Mouse (Mus musculus) neural tube, embryonic 11.5 days (tissue): Measurements from ENCODE around the gene Tbp. TPM values are rescaled to one million over a fixed set of nuclear protein-coding genes. Genes with fewer than 3 reads are reported as not detected.

Experiments
- ATAC-seq: fragments of 200-750 bp; cut with Nextera tagmentation; 2 replicates; pipeline ENCODE4 v1.8.0; 2017; ENCODE audit warnings: moderate number of reproducible peaks, mild to moderate bottlenecking, moderate TSS enrichment, moderate library complexity; ENCODE audit not compliant: insufficient read depth, low FRiP score, low TSS enrichment
- DNase-seq: peaks from one replicate; pipeline ENCODE4 v3.0.0-alpha.2; 2015; ENCODE audit warnings: low spot score
- H3K27ac ChIP-seq: fragments of 300-500 bp; sonication (generic); 2 replicates; pipeline ENCODE4 v1.5.1; 2014; ENCODE audit warnings: low read depth, mild to moderate bottlenecking, low read length
- H3K27me3 ChIP-seq: fragments of 300-500 bp; sonication (generic); 2 replicates; pipeline ENCODE4 v1.6.1; 2014; ENCODE audit warnings: mild to moderate bottlenecking, low read length, mixed read lengths; ENCODE audit not compliant: control insufficient read depth, insufficient read depth
- H3K36me3 ChIP-seq: fragments of 300-500 bp; sonication (generic); 2 replicates; pipeline ENCODE4 v1.6.1; 2014; ENCODE audit warnings: mild to moderate bottlenecking, low read length, moderate library complexity, mixed read lengths; ENCODE audit not compliant: control insufficient read depth, insufficient read depth
- H3K4me1 ChIP-seq: fragments of 300-500 bp; sonication (generic); 2 replicates; pipeline ENCODE4 v1.6.1; 2014; ENCODE audit warnings: low read length, mixed read lengths; ENCODE audit not compliant: control insufficient read depth, insufficient read depth
- H3K4me2 ChIP-seq: fragments of 300-500 bp; sonication (generic); 2 replicates; pipeline ENCODE4 v1.6.1; 2014; ENCODE audit warnings: low read depth, mild to moderate bottlenecking, moderate library complexity
- H3K4me3 ChIP-seq: fragments of 300-500 bp; sonication (generic); 2 replicates; pipeline ENCODE4 v1.5.1; 2014; ENCODE audit warnings: low read depth, low read length
- H3K9ac ChIP-seq: fragments of 300-500 bp; sonication (generic); 2 replicates; pipeline ENCODE4 v1.6.1; 2014; ENCODE audit warnings: mild to moderate bottlenecking, low read length
- H3K9me3 ChIP-seq: fragments of 300-500 bp; sonication (generic); 2 replicates; pipeline ENCODE4 v1.6.1; 2016; ENCODE audit warnings: low read length; ENCODE audit not compliant: control insufficient read depth
- WGBS: fragments of 180-500 bp; shearing (Covaris S2); extraction: QIAGEN DNeasy Blood & Tissue Kit; methylation state at CpG from one replicate; pipeline ENCODE4 v1.1.7; 2014; 5-methylcytosine and 5-hydroxymethylcytosine counted together
- polyA plus RNA-seq: library from polyadenylated mRNA; unstranded; fragments of >200 nt; fragmentation: Nextera tagmentation; extraction: Ambion mirVana; gene quantifications from 2 replicates; pipeline ENCODE4 v1.2.1, GENCODE M21; 2014

The Tbp gene
- polyA plus RNA-seq, 1 experiment from 2014 or later, result 84.7 TPM

DNA sequence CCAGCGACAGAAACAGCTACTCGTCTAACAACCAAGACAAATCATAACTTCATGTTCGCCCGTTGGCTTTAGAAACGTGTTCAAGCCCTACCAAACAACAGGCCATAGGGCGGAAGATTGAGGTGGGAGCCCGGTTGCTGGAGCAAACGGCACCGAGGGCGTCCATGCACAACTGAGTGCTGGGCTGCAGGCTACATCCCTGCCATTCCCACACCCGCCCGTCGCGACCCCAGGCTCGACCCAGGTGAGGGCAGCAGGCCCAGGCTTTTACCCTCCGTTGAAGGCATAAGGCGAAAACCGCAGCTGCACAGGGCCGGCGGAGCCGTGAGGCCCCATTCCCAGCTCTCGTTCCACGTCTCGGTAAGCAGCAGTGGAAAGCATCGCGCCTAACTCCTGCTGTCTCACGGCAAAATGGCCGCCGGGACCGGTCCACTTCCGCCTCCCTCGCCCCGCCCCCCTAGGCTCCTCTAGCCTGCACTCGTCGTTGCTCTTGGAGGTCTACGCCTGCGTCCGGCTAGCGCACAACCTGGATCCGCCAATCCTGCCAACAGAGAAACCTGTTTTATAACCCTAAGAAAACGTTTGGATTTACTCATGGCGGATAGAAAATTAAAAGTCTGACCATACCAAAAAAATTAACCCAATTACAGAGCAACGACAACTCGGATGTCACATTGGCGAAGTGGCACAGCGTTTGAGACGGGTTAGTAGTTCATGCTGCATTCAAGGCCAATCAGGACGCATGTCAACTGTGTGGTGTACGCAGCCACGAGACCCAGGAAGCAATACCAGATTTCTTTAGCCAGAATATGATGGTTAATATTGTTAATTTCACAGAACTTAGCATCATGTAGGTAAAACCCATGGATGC lies 1.6 kb upstream of the Tbp start:
- Histone ChIP-seq H3K9me3 (no peaks in the 10 kb centered on the region), H3K27me3 (no peaks in the 10 kb centered on the region), H3K4me1 (peaks cover 18% of the 10 kb centered on the region), H3K4me2 (peak overlapping the region; percentile 86), H3K36me3 (no peaks in the 10 kb centered on the region), H3K4me3 (peak overlapping the region; percentile 71), H3K9ac (peak overlapping the region; percentile 76), H3K27ac (peak overlapping the region; percentile 85)
- under 1% methylated on average over 49 of the region's 50 CpGs for WGBS
- ATAC-seq (peak; percentile 91), DNase-seq (peak; percentile 92)

DNA sequence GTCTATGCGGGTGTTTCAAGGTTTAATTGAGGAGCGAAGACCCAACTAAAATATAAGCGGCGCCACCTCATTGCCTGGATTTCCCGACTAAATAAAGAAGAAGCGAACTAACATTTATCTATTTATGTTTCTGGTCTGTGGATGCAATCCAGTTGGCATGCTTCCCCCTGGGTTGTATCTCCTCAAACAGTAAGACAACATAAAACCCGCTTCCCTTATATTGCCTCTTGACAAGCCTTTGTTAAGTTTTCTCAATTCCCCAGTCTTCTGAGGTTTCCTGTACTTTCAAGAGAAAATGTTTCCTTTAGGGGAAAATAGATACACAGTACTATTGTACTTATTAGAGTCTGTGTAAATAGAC lies 955 bp upstream of the Tbp start:
- H3K9me3 ChIP-seq, result no peaks in the 10 kb centered on the region
- no peaks in the 10 kb centered on the region for H3K27me3 ChIP-seq
- DNase-seq (no peak), ATAC-seq (no peak)
- peak overlapping the region; percentile 76; the same call in 1 of the 2 replicates for H3K9ac ChIP-seq
- no peaks in the 10 kb centered on the region for H3K36me3 ChIP-seq
- H3K4me3 ChIP-seq, result peak overlapping the region; percentile 71
- H3K4me1 ChIP-seq, result peaks cover 18% of the 10 kb centered on the region
- 43% methylated on average over 7 of the region's 7 CpGs for WGBS
- no peak overlapping the region for H3K27ac ChIP-seq
- H3K4me2 ChIP-seq, result peak overlapping the region; percentile 86

DNA sequence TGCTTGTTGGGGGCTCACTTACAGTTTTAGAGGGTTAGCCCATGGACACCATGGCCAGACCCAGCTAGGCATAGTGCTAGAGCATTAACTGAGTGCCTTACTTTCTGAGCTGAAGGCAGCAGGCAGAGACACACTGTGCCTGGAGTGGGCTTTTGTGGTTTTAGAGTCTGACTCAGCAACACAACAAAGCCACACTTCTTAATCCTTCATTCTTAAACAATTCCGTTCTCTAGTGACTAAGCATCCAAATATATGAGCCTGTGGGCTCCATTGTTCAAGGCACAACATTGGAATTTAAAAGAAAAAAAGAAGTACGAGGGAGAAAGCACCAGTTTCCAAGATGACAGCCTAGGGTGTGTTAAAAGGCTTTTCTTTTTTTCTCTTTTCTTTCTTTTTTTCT lies 11.0 kb downstream of the Tbp start:
- Histone ChIP-seq H3K36me3 (peaks cover 35% of the 10 kb centered on the region), H3K27me3 (no peaks in the 10 kb centered on the region), H3K9me3 (no peaks in the 10 kb centered on the region), H3K9ac (no peak overlapping the region), H3K4me3 (no peak overlapping the region), H3K27ac (no peak overlapping the region), H3K4me2 (no peak overlapping the region), H3K4me1 (no peaks in the 10 kb centered on the region)
- no peak for ATAC-seq
- no peak for DNase-seq
- WGBS, result 58% methylated on average over 2 of the region's 2 CpGs

GRCm38 (mm10) chr17:15517776-15518175 lies 18.1 kb downstream of the Tbp start:
- H3K4me1 ChIP-seq, result no peaks in the 10 kb centered on the region
- H3K27me3 ChIP-seq, result no peaks in the 10 kb centered on the region
- 80% methylated on average over 5 of the region's 5 CpGs for WGBS
- ATAC-seq (no peak), DNase-seq (no peak)
- peaks cover 19% of the 10 kb centered on the region for H3K36me3 ChIP-seq
- H3K9ac ChIP-seq, result no peak overlapping the region
- H3K4me2 ChIP-seq, result no peak overlapping the region
- H3K27ac ChIP-seq, result no peak overlapping the region
- H3K9me3 ChIP-seq, result no peaks in the 10 kb centered on the region
- H3K4me3 ChIP-seq, result no peak overlapping the region

GRCm38 (mm10) chr17:15518186-15518585 lies 18.5 kb downstream of the Tbp start:
- no peak overlapping the region for H3K4me3 ChIP-seq
- ATAC-seq (no peak), DNase-seq (no peak)
- no peak overlapping the region for H3K4me2 ChIP-seq
- H3K9me3 ChIP-seq, result no peaks in the 10 kb centered on the region
- no peaks in the 10 kb centered on the region for H3K4me1 ChIP-seq
- no peak overlapping the region for H3K9ac ChIP-seq
- WGBS, result 89% methylated on average over 5 of the region's 5 CpGs
- H3K27me3 ChIP-seq, result no peaks in the 10 kb centered on the region
- no peak overlapping the region for H3K27ac ChIP-seq
- H3K36me3 ChIP-seq, result peaks cover 21% of the 10 kb centered on the region

- no peaks in the 10 kb centered on the region for H3K9me3 ChIP-seq
- no peak overlapping the region for H3K4me2 ChIP-seq
- H3K36me3 ChIP-seq, result peaks cover 17% of the 10 kb centered on the region
- no peak overlapping the region for H3K4me3 ChIP-seq
- ATAC-seq (no peak), DNase-seq (no peak)
- H3K27me3 ChIP-seq, result no peaks in the 10 kb centered on the region
- no peaks in the 10 kb centered on the region for H3K4me1 ChIP-seq
- WGBS, result 100% methylated on average over 1 of the region's 1 CpGs
- H3K27ac ChIP-seq, result no peak overlapping the region
- no peak overlapping the region for H3K9ac ChIP-seq
Observed at GRCm38 (mm10) chr17:15518766-15519165, 19.1 kb downstream of the Tbp start.

DNA sequence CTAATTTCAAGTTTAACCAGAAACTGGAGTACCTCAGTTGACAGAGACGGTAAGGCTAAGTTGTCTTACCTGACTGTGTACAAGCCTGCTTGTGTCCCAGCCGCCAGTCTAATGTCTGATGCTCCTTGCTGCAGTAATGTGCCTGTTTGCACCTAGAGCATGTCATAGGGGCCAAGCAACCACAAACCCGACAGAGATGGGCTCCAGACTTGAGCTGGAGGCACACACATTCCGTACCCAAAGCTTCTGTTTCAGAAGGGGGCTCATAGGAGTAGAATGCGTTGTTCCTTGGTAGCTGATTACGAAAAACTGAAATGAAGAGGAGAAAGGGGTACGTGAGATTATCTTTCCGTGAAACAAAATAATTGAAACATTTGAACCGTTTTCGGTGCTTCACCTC lies 26.6 kb downstream of the Tbp start:
- Histone ChIP-seq H3K27me3 (no peaks in the 10 kb centered on the region), H3K9ac (peak overlapping the region; percentile 82), H3K9me3 (no peaks in the 10 kb centered on the region), H3K4me3 (peak overlapping the region; percentile 91), H3K27ac (no peak overlapping the region; the same call in 1 of the 2 replicates), H3K4me2 (peak overlapping the region; percentile 70), H3K36me3 (peaks cover 7% of the 10 kb centered on the region), H3K4me1 (peaks cover 3% of the 10 kb centered on the region; the same call in 1 of the 2 replicates)
- DNase-seq (no peak), ATAC-seq (no peak)
- 14% methylated on average over 10 of the region's 10 CpGs for WGBS

DNA sequence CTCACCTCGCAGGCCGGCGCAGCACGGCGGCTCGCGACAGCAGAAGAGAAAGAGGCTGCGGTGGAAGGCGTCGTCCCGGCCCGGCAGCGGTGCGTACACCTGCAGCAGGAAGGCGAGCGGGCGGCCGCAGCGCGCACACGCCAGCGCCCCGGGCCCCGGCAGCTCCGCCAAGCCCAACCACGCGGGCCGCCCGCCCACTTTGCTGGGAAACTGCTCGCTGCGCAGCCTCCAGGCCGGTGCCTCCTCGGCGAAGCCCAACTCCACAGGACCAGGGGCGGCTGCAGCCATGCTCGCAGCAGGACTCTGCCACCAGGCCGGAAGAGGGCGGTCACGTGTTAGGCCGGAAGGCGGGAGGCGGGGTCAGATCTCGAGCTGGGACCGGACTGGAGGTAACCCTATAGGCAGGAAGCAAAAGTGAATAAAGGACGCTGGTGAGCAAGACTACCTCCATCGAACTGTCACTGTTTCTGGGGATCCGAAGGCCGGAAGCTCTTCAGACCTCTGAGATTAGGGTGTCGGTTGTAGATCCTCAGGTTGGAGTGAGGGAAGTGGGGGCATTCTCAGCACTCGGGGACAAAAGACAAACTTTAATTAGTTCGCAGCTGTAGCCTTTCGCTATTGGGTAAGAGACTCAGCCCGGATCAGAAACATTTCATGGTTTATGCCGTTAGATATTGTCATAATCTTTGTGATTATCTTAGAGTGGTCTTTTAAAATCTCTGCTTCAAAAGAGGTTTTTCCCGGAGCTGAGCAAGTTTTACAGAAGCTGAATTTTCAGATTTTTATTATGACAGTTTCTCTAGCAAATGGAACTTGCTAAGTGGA lies 27.5 kb downstream of the Tbp start, which contains the start of gene Pdcd2:
TSS of gene Pdcd2 (minus strand) at position 316 of the 825 bp plus-strand sequence.
- peak within 1 kb of the TSS; percentile 82 for H3K9ac ChIP-seq
- no peaks in the 10 kb centered on the region for H3K27me3 ChIP-seq
- no peaks in the 10 kb centered on the region for H3K9me3 ChIP-seq
- H3K36me3 ChIP-seq, result peaks cover 5% of the 10 kb centered on the region
- peak within 1 kb of the TSS; percentile 72; the same call in 1 of the 2 replicates for H3K27ac ChIP-seq
- peak; percentile 94 for DNase-seq
- H3K4me3 ChIP-seq, result peak within 1 kb of the TSS; percentile 91
- H3K4me1 ChIP-seq, result peaks cover 3% of the 10 kb centered on the region; the same call in 1 of the 2 replicates
- ATAC-seq, result peak; percentile 99
- 1% methylated on average over 52 of the region's 55 CpGs for WGBS
- H3K4me2 ChIP-seq, result peak within 1 kb of the TSS; percentile 70
